Mouse (Mus musculus) macrophage (primary cell): Measurements from ENCODE around the gene Slc2a1. TPM values are rescaled to one million over a fixed set of nuclear protein-coding genes. Genes with fewer than 3 reads are reported as not detected.

Source experiments
- H3K27ac ChIP-seq: fragments of 350-480 bp; formaldehyde crosslinking; 2 replicates; pipeline ENCODE4 v1.9.0; 2021
- H3K36me3 ChIP-seq: fragments of 350-480 bp; formaldehyde crosslinking; 2 replicates; pipeline ENCODE4 v1.9.0; 2021; ENCODE audit errors: inconsistent target
- H3K4me3 ChIP-seq: fragments of 350-480 bp; formaldehyde crosslinking; 2 replicates; pipeline ENCODE4 v1.9.0; 2021; ENCODE audit errors: inconsistent target
- H3K79me2 ChIP-seq: fragments of 350-480 bp; formaldehyde crosslinking; 2 replicates; pipeline ENCODE4 v1.9.0; 2021; ENCODE audit errors: inconsistent target
- WGBS: methylation state at CpG from one replicate; pipeline ENCODE4 v1.1.7; 2026; ENCODE audit warnings: inconsistent platforms; ENCODE audit not compliant: missing documents; 5-methylcytosine and 5-hydroxymethylcytosine counted together
- polyA plus RNA-seq: library from polyadenylated mRNA; stranded (reverse); fragments of 250-400 nt; gene quantifications from 3 replicates; pipeline ENCODE4 v1.2.4, GENCODE M21; 2018; ENCODE audit warnings: inconsistent platforms

Gene Slc2a1
- polyA plus RNA-seq, 1 experiment from 2014 or later, result 5.5 TPM

GRCm38 (mm10) chr4:119161358-119161757 lies 52.8 kb downstream of the Slc2a1 start:
- no peak overlapping the region for H3K4me3 ChIP-seq
- H3K79me2 ChIP-seq, result no peaks in the 10 kb centered on the region
- no peak overlapping the region for H3K27ac ChIP-seq
- no peaks in the 10 kb centered on the region for H3K36me3 ChIP-seq
- WGBS, result 90% methylated on average over 3 of the region's 3 CpGs

GRCm38 (mm10) chr4:119162990-119163389 lies 54.5 kb downstream of the Slc2a1 start:
- no peak overlapping the region for H3K27ac ChIP-seq
- no peaks in the 10 kb centered on the region for H3K79me2 ChIP-seq
- H3K36me3 ChIP-seq, result no peaks in the 10 kb centered on the region
- 96% methylated on average over 2 of the region's 4 CpGs for WGBS
- no peak overlapping the region for H3K4me3 ChIP-seq

DNA sequence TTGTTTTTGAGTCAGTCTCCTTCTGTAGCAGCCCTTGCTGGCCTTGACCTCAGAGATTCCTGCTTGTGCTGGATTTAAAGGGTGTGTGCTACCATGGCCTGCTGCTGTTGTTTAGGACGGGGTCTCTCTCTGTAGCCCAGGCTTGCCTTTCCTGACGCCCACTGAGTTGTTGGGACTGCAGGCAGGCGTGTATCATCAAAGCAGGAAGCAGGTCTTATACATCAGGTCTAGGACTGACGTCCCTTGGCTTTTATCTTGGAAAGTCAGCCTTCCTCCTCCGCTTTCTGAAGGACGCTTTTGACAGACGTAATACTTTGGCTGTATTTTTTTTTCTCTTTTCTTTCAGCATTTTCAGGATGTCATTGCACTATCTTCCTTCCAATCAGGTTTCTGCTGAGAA lies 57.4 kb downstream of the Slc2a1 start:
- no peaks in the 10 kb centered on the region for H3K79me2 ChIP-seq
- H3K4me3 ChIP-seq, result no peak overlapping the region
- H3K36me3 ChIP-seq, result no peaks in the 10 kb centered on the region; the same call in 1 of the 2 replicates
- no peak overlapping the region for H3K27ac ChIP-seq
- 78% methylated on average over 7 of the region's 7 CpGs for WGBS

- WGBS, result 91% methylated on average over 4 of the region's 4 CpGs
- H3K4me3 ChIP-seq, result no peak overlapping the region
- H3K79me2 ChIP-seq, result no peaks in the 10 kb centered on the region
- no peak overlapping the region for H3K27ac ChIP-seq
- H3K36me3 ChIP-seq, result no peaks in the 10 kb centered on the region; the same call in 1 of the 2 replicates
Measured at GRCm38 (mm10) chr4:119167068-119167467, 58.6 kb downstream of the Slc2a1 start.

DNA sequence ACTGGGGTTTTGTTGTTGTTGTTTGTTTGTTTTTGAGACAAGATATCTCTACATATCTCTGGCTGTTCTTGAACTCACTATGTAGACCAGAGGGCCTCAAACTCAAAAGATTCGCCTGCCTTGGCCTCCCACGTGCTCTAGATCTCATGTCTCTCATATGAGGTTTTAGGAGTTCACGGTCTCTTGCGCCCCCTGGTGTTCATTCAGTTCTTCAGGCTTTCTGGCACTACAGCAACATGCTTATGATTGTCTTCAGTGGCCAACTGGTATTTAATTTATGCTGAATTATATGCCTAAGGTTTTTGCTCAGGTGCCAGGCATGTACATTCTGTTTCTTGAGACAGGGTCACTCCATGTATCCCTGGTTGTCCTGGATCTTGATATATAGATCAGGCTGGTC lies 59.2 kb downstream of the Slc2a1 start:
- Histone ChIP-seq H3K27ac (no peak overlapping the region), H3K4me3 (no peak overlapping the region), H3K36me3 (no peaks in the 10 kb centered on the region; the same call in 1 of the 2 replicates), H3K79me2 (no peaks in the 10 kb centered on the region)
- 2% methylated on average over 4 of the region's 4 CpGs for WGBS

GRCm38 (mm10) chr4:119172919-119173650 lies 64.6 kb downstream of the Slc2a1 start:
- WGBS, result 26% methylated on average over 18 of the region's 18 CpGs
- Histone ChIP-seq H3K79me2 (no peaks in the 10 kb centered on the region), H3K4me3 (peak overlapping the region; percentile 91), H3K36me3 (no peaks in the 10 kb centered on the region; the same call in 1 of the 2 replicates), H3K27ac (no peak overlapping the region)

DNA sequence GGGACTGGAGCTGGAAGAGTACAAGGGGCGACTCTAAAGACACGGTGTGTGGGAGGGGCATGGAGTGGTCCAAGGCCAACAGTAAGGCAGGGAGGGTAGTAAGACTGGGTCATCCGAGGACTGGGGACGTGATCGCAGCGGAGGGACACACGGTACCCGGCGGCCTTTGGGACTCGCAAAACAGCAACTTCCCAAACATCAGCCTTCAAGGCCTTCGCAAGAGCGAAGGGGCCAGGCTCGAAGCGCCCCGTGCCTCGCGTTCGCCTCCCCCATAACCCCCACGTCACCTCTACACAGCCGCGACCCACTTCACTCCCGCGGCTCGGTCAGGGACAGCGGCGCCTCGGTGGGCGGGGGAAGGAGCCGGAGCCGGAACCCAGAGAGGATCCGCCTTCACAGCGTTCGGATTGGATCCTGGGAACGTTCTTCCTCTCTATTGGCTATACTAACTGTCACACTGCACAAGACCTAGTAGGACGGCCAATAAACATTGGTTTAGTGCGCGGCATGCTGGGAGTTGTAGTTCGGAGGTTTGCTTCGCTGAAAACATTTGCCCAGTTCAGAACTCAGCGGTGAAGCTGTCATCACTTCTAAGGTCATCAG lies 65.4 kb downstream of the Slc2a1 start, which contains the start of gene Zfp691:
Zfp691 (minus strand) TSS at position 345 of the 603 bp plus-strand sequence.
- H3K27ac ChIP-seq, result no peak within 1 kb of the TSS
- under 1% methylated on average over 40 of the region's 40 CpGs for WGBS
- H3K4me3 ChIP-seq, result peak within 1 kb of the TSS; percentile 91
- no peaks in the 10 kb centered on the region; the same call in 1 of the 2 replicates for H3K36me3 ChIP-seq
- no peaks in the 10 kb centered on the region for H3K79me2 ChIP-seq

DNA sequence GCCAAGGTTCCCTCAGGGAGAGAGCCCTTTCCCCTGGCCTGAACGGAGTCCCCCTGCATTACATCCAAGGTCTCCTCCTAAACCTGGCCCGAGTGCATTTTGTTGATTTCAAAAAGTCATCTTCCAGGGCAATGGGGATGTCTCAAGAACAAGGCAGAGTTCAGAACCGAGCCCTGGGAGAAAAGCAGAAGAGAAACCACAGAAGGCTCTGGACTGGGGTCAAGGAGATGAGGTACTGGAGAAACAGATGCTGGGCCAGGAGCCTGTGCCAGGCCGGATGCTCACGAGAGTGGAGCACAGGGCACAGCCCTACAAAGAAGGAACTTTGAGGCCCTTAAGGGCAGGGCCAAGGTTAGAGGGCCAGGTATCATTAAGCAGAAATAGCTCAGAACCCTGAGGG lies 69.2 kb downstream of the Slc2a1 start:
- H3K27ac ChIP-seq, result no peak overlapping the region
- no peak overlapping the region for H3K4me3 ChIP-seq
- 50% methylated on average over 5 of the region's 5 CpGs for WGBS
- H3K79me2 ChIP-seq, result no peaks in the 10 kb centered on the region
- H3K36me3 ChIP-seq, result no peaks in the 10 kb centered on the region

- H3K4me3 ChIP-seq, result no peak overlapping the region
- 90% methylated on average over 18 of the region's 18 CpGs for WGBS
- no peaks in the 10 kb centered on the region for H3K36me3 ChIP-seq
- no peaks in the 10 kb centered on the region for H3K79me2 ChIP-seq
- no peak overlapping the region for H3K27ac ChIP-seq
Measured at GRCm38 (mm10) chr4:119178331-119178730, 69.8 kb downstream of the Slc2a1 start.

GRCm38 (mm10) chr4:119180133-119180707 lies 71.7 kb downstream of the Slc2a1 start:
- Histone ChIP-seq H3K79me2 (no peaks in the 10 kb centered on the region), H3K36me3 (no peaks in the 10 kb centered on the region), H3K4me3 (no peak overlapping the region), H3K27ac (no peak overlapping the region)
- 82% methylated on average over 4 of the region's 4 CpGs for WGBS

DNA sequence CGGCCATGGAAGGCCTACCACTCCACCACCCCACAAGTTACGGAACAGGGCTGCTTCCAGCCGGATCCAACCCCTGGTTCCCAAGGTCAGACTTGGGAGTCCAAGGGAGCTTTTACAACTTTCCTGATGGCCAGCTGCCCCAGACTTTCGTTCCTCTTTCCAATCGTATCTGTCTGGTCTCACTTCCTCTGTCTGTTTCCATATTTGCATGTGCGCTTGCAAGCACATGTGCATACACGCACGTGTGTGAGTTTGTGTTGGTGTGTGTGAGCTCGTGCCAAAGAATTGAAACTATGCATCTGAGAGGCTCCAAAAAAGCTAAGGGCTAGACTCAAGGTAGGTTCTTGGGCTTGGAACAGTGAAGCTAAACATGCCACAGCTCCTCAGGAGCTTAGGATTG lies 72.9 kb downstream of the Slc2a1 start:
- Histone ChIP-seq H3K36me3 (no peaks in the 10 kb centered on the region), H3K4me3 (no peak overlapping the region), H3K27ac (no peak overlapping the region), H3K79me2 (no peaks in the 10 kb centered on the region)
- 13% methylated on average over 9 of the region's 9 CpGs for WGBS

GRCm38 (mm10) chr4:119183525-119183924 lies 75.0 kb downstream of the Slc2a1 start:
- WGBS, result 63% methylated on average over 1 of the region's 1 CpGs
- H3K79me2 ChIP-seq, result no peaks in the 10 kb centered on the region
- no peak overlapping the region for H3K4me3 ChIP-seq
- H3K36me3 ChIP-seq, result no peaks in the 10 kb centered on the region
- no peak overlapping the region for H3K27ac ChIP-seq

DNA sequence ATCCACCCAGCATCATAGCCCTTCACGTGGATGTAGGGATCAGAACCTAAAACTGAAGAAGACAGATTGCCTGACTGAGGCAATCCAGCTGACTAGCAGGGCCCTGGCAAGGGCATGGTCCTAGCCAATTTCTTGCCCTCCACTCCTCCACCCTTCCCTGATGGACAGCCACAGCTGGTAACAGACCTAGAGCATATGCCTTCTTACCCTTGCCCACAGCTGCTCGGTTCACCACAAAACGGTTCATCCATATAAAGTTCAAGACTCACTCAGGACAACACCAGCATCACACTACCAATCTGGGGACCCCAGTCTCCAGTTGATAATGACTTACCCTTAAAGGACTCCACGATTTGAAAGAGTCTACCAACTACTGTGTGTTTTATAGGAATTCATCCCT lies 77.3 kb downstream of the Slc2a1 start:
- H3K36me3 ChIP-seq, result no peaks in the 10 kb centered on the region

More for the DNA sequence above, 77.3 kb downstream of the Slc2a1 start:
- 90% methylated on average over 4 of the region's 4 CpGs for WGBS
- Histone ChIP-seq H3K79me2 (no peaks in the 10 kb centered on the region), H3K4me3 (no peak overlapping the region), H3K27ac (no peak overlapping the region)
